Mouse (Mus musculus) embryonic fibroblast, embryonic 13.5 days (primary cell): Measurements from ENCODE around the gene B3gnt8. TPM values are rescaled to one million over a fixed set of nuclear protein-coding genes. Genes with fewer than 3 reads are reported as not detected.

Experiments
- H3K27ac ChIP-seq: 2 replicates; pipeline ENCODE4 v1.5.1; 2012; ENCODE audit warnings: low read length, control low read depth, inconsistent platforms; ENCODE audit not compliant: insufficient read depth
- H3K4me1 ChIP-seq: 2 replicates; pipeline ENCODE4 v1.6.1; 2011; ENCODE audit warnings: low read length; ENCODE audit not compliant: control insufficient read depth, insufficient read depth
- H3K4me3 ChIP-seq: 2 replicates; pipeline ENCODE4 v1.5.1; 2011; ENCODE audit warnings: mild to moderate bottlenecking, control low read depth, low read length; ENCODE audit not compliant: insufficient read depth
- CTCF ChIP-seq: IDR thresholded peaks from 2 replicates; pipeline ENCODE4 v1.5.1; 2011; ENCODE audit warnings: mild to moderate bottlenecking, control low read depth, low read length, moderate library complexity, borderline replicate concordance; ENCODE audit not compliant: insufficient read depth
- POLR2A ChIP-seq: IDR thresholded peaks from 2 replicates; pipeline ENCODE4 v1.6.1; 2011; ENCODE audit warnings: low read depth, mild to moderate bottlenecking, control low read depth, low read length, moderate library complexity
- polyA plus RNA-seq: library from polyadenylated mRNA; stranded (reverse); fragments of >200 nt; gene quantifications from 2 replicates; pipeline ENCODE4 v1.2.4, GENCODE M21; 2011; ENCODE audit warnings: low read depth; ENCODE audit not compliant: missing spikeins, insufficient read length

Gene B3gnt8
- polyA plus RNA-seq, 1 experiment, result 0.83 TPM

GRCm38 (mm10) chr7:25618865-25619721, 7.4 kb upstream of the B3gnt8 start, which contains the start of gene Dmac2:
Gene Dmac2, plus strand, starts transcription at chr7:25619414.
- Histone ChIP-seq H3K27ac (no peak within 1 kb of the TSS), H3K4me1 (no peaks in the 10 kb centered on the region)
- TF ChIP-seq CTCF, result no peak
- TF ChIP-seq POLR2A, result peak; percentile 73

DNA sequence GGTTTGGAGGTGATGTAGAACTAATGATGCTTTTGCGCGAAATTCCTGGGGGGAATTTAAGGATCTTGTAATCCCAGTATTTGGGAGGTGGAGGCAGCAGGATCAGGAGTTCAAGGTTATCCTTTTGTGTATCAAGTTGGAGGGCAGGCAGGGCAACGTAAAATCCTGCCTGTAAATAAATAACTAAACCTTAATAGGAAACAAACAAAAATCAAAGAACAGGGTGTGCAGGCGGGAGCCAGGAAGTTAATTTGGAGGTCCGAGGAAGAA, 6.8 kb upstream of the B3gnt8 start:
- TF ChIP-seq CTCF, result no peak
- TF ChIP-seq POLR2A, result no peak
- no peak overlapping the region for H3K27ac ChIP-seq

More at GRCm38 (mm10) chr7:25618865-25619721, 7.4 kb upstream of the B3gnt8 start, which contains the start of gene Dmac2:
- peak within 1 kb of the TSS; percentile 99 for H3K4me3 ChIP-seq

GRCm38 (mm10) chr7:25620101-25620500, 6.4 kb upstream of the B3gnt8 start:
- Histone ChIP-seq H3K4me1 (no peaks in the 10 kb centered on the region), H3K4me3 (peak overlapping the region; percentile 99; the same call in 1 of the 2 replicates), H3K27ac (no peak overlapping the region)
- TF ChIP-seq CTCF (no peak), POLR2A (no peak)

More for the DNA sequence above, 6.8 kb upstream of the B3gnt8 start:
- no peaks in the 10 kb centered on the region for H3K4me1 ChIP-seq
- H3K4me3 ChIP-seq, result peak overlapping the region; percentile 99

GRCm38 (mm10) chr7:25620751-25621150, 5.7 kb upstream of the B3gnt8 start:
- no peak for TF ChIP-seq CTCF
- Histone ChIP-seq H3K4me3 (no peak overlapping the region), H3K4me1 (no peaks in the 10 kb centered on the region), H3K27ac (no peak overlapping the region)

DNA sequence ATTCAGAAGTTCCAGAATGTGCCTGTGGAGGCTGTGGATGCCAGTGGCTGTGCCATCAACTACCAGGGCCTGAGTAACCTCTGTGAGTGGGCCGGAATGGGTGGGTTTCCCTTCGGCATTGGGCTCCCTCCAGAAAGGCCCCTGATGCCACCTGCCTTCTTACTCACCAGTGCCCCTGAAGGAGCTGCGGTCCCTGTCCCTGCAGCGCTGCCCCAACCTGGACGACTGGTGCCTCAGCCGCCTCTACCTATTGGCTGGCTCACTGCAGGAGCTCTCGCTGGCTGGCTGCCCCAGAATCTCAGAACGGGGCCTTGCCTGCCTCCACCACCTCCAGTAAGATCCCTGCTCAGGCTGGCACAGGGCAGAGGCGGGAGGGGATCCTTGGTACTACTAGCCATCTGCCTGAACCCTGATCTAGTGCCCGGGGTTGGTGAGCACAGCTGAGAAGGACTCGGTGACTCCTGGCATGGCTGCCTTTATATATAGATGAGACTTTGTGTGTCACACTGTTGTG, 2.5 kb upstream of the B3gnt8 start:
- Histone ChIP-seq H3K4me3 (no peak overlapping the region), H3K27ac (no peak overlapping the region), H3K4me1 (peaks cover 3% of the 10 kb centered on the region; the same call in 1 of the 2 replicates)
- TF ChIP-seq CTCF (no peak), POLR2A (no peak)

DNA sequence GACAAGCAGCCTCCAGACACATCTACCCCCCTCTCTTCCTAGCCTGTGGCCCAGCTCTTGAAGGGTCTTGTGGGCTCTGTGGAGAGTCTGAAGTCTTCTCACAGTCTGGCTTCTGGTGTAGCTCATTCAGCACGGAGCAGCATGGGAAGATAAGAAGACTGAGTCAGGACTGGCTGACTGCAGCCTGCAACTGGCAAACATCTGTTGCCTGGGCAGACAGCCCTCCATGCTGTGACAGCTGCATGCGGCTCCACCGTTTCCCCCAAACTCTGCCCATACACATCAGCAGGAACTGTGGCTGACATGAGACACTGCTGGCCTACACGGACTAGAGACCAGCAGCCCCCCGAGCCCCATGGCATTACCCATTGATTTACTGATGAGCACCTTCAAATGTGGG, 1.6 kb upstream of the B3gnt8 start:
- no peak overlapping the region for H3K27ac ChIP-seq
- H3K4me1 ChIP-seq, result peaks cover 3% of the 10 kb centered on the region; the same call in 1 of the 2 replicates
- H3K4me3 ChIP-seq, result no peak overlapping the region
- TF ChIP-seq CTCF, result no peak
- no peak for TF ChIP-seq POLR2A

DNA sequence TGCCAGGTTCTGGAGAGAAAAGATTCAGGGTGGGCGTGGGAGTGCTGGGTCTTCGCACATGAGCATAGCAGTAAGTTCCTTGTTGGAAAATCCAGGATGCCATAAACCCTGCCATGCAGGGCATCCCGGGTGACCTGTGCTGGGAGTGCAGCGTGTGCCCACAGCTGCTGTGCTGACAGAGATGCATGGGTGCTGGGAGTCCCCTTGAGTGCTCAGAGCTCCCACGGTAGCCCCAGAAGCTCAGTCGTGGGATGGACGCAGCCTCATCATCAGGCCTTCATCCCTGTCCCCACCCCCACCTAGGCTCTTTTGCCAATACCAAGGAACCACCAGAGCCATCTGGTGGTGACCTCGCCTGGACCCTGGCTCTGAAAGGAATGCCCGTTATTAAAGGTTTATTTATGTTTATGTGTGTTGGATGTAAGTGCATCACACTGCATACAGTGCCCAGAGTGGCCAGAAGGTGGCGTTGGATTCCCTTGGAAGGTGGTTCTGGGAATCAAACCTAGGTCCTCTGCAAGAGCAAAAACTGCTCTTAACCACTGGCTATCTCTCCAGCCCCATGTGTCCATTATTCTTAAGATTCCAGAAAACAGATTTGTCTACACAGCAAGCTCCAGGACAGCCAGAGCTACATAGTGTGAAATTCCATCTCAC, 732 bp upstream of the B3gnt8 start:
- TF ChIP-seq CTCF (no peak), POLR2A (no peak)
- Histone ChIP-seq H3K4me1 (peaks cover 3% of the 10 kb centered on the region; the same call in 1 of the 2 replicates), H3K27ac (no peak overlapping the region), H3K4me3 (no peak overlapping the region)

DNA sequence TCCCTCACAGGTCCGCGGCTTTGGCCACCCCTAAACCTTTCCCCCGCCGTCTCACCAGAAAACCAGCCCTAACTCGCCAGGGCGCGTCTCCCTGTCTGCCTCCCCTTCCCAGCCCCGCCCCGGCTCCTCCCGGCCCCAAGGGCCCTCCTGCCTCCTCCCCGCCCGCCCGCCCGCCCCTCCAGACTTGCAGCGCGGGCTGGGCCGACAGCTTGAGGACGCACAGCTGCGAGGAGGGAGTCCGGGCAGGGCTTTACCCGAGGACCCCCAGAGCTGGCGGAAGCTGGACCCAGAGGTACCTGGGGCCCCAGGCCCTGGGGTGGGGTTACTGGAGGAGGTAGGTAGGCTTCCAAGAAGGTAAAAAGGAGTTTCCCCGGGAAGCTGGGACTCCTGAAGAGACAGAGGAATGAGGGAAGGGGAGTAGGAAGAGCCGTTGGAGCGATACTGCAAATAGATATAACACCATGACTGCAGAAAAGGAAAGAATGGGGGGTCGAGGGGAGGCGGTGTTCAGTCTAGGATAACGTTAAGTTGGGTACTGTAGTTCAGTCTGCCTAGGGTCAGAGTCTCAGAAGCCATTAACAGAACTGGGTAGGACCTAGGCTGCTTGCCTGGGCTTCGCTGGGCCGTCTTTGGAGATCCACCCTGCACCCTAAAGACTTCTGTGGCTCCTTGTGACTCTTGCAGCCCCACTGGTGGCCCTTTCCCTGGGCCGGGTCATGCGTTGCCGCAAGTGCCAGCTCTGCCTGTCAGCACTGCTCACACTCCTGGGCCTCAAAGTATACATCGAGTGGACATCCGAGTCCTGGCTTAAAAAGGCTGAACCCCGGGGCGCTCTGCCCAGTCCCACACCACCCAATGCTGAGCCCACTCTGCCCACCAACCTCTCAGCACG, 1.2 kb downstream of the B3gnt8 start:
- no peak for TF ChIP-seq CTCF
- peak; percentile 47 for TF ChIP-seq POLR2A
- no peak overlapping the region for H3K27ac ChIP-seq
- peaks cover 3% of the 10 kb centered on the region; the same call in 1 of the 2 replicates for H3K4me1 ChIP-seq
- H3K4me3 ChIP-seq, result peak overlapping the region; percentile 21; the same call in 1 of the 2 replicates

DNA sequence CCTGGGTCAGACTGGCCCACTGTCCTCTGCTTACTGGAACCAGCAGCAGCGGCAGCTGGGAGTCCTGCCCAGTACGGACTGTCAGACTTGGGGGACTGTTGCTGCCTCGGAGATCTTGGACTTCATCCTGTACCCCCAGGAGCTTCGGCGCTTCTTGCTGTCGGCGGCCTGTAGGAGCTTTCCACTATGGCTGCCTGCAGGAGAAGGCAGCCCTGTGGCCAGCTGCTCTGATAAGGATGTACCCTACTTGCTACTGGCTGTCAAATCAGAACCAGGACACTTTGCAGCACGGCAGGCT, 1.8 kb downstream of the B3gnt8 start:
- no peak for TF ChIP-seq POLR2A
- no peak for TF ChIP-seq CTCF
- no peak overlapping the region for H3K4me3 ChIP-seq

DNA sequence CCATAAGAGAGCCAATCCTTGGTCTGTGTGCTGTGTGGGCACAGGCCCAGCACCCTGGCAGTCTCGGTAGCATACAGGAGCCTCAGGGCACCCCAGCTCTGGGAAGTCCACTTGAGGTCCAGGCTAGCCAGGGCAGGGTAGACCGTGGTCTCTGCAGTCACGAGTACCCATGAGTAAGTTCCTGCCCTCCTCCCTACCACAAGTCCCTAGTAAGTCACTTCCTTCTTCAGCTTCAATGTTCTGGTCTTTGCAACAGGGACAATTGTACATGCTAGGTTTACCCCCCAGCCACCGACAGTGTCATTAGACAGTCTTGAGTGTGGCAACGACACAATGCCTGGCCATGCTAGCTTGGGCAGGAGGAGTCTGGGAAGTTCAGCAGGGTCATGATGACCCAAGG, 6.2 kb downstream of the B3gnt8 start:
- Histone ChIP-seq H3K4me1 (peaks cover under 1% of the 10 kb centered on the region; the same call in 1 of the 2 replicates), H3K27ac (no peak overlapping the region)
- TF ChIP-seq CTCF (no peak), POLR2A (no peak)

More for the DNA sequence above, 1.8 kb downstream of the B3gnt8 start:
- no peak overlapping the region for H3K27ac ChIP-seq
- peaks cover 3% of the 10 kb centered on the region; the same call in 1 of the 2 replicates for H3K4me1 ChIP-seq

More for the DNA sequence above, 6.2 kb downstream of the B3gnt8 start:
- no peak overlapping the region for H3K4me3 ChIP-seq
